Mouse (Mus musculus) c-Kit-positive CD71-negative TER-119-negative erythroid progenitor cells, embryonic 14.5 days (primary cell): ENCODE results near the gene Slc43a2.

ENCODE experiments used
- DNase-seq: peaks from one replicate; pipeline ENCODE4 v3.0.0-alpha.2; 2013; ENCODE audit warnings: low read depth

Gene Slc43a2

DNA sequence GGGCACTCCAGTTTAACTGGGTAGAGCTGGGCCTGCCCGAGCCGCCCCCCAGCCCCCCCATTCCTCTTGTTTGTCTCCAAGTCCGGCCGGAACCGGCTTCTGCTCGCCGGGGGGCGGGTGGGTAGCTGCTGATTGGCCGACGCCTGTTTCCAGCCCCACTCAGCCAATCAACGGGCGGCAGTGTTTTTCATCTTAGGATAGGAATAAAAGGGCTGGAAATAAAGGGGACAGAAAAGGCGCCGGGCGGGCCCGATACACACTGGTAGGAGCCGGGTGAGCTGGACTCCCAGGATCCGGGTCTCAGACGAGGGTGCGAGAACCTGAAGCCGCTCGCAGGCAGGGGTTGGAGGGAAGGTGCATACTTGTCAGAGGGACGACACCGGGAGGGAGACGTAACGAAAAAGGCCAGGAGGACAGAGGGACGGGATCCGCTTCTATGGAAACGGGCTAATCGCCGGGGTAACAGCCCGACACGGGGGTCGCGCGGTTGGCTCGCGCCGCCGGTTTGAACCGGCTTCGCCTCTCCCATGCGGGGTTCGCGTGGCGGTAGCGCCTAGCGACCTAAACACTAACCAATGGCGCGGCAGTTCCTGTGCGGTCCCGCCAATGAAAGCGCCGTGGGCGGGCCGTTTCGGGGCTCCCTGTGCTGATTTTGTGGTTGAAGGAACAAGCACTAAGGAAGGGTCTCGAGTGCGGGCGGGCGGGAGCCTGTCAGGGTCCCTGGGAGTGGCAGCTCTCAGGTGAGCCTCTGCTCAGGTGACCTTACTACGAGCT lies at the start of gene Slc43a2:
Slc43a2 (plus strand) TSS at position 226 of the 774 bp plus-strand sequence.
- DNase-seq = peak; percentile 86

GRCm38 (mm10) chr11:75486192-75486591 lies 45.3 kb upstream of the Slc43a2 start:
- no peak for DNase-seq

GRCm38 (mm10) chr11:75486601-75487285 lies 44.8 kb upstream of the Slc43a2 start, which contains the start of gene Prpf8:
Prpf8 (plus strand) TSS chr11:75486816.
- peak; percentile 95 for DNase-seq

- DNase-seq = no peak
Measured at GRCm38 (mm10) chr11:75487496-75487895, 44.0 kb upstream of the Slc43a2 start.

DNA sequence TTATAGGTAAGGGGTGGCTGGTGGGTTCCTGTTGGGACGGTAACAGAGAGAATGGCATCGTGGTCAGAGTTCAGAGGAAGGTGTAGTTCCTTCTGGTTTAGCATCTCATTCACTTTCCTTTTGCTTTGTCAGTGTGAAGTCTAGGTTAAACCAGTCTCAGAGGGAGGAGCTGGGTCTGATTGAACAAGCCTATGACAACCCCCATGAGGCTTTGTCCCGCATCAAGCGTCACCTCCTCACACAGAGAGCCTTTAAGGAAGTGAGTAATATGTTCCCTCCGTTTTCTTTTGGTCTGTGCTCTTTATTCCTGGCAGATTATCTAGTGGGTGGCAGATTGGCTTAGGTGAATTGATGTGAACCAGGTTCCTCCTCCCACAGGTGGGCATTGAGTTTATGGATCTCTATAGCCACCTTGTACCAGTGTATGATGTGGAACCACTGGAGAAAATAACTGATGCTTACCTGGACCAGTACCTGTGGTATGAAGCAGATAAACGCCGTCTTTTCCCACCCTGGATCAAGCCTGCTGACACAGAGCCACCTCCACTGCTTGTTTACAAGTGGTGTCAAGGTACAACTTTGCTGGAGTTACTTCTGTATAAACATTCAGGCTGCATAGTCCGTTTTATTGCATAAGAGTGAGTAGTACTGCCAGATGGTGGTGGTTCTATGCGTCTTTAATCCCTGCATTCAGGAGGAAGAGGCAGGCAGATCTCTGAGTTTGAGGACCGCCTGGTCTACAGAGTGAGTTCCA lies 37.0 kb upstream of the Slc43a2 start:
- DNase-seq = no peak

- DNase-seq = no peak
Measured at GRCm38 (mm10) chr11:75498126-75498525, 33.4 kb upstream of the Slc43a2 start.

- no peak for DNase-seq
Measured at GRCm38 (mm10) chr11:75508162-75508561, 23.3 kb upstream of the Slc43a2 start.

- DNase-seq = no peak
Measured at GRCm38 (mm10) chr11:75508904-75509303, 22.6 kb upstream of the Slc43a2 start.

GRCm38 (mm10) chr11:75509741-75510626 lies 21.5 kb upstream of the Slc43a2 start, which contains the start of gene Rilp:
Rilp (plus strand) TSS chr11:75510094.
- peak; percentile 51 for DNase-seq

GRCm38 (mm10) chr11:75510627-75510993 lies 20.9 kb upstream of the Slc43a2 start:
- peak; percentile 83 for DNase-seq

DNA sequence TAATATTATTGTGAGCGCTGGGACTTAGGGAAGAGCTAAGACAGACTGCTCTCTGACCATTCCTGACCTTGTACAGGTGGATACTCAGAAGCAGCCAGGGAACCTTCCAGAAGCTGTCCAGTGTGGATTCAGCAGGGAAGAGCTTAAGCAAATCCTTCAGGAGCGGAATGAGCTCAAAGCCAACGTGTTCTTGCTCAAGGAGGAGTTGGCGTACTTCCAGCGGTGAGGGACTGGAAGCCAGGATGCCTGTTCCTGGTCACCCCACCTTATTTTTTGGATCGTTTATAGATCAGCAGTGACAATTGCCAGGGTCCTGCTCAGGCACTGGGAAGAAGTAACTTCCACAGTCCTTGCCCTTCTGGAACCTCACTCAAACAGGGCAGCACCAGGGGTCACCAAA lies 20.3 kb upstream of the Slc43a2 start:
- no peak for DNase-seq

DNA sequence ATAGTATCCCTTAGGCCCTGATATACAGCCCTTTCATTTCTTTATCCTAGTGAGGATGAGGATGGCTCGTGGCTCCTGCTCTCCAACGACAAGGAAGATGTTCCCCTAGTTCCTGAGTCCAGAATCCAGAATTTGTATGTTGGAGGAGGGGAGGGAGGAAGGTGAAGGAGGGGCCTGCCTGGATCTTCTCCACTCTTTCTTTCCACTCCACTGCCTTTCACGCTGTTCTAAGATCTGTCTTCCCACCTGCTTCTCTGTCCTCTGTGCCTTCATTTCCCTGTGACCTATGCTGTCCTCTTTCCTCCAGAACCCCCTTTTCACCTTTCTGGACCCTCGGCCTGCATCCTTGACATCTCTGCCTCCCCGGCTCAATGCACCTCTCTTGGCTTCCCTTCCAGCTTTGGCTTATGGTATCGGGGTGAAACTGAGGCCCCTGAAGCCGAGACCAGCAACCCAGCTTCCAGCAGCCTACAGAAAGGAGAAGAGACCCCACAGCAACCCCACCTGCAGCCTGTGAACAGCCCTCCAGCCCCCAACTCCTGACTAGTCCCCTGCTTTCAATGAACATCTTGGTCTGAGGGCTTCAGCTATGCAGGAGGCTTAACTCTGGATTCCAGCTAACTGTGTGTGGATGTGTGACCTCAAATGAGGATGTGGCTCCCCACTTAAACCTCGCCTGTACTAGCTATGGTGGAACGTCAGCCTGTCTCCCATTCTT lies 19.0 kb upstream of the Slc43a2 start:
- no peak for DNase-seq

DNA sequence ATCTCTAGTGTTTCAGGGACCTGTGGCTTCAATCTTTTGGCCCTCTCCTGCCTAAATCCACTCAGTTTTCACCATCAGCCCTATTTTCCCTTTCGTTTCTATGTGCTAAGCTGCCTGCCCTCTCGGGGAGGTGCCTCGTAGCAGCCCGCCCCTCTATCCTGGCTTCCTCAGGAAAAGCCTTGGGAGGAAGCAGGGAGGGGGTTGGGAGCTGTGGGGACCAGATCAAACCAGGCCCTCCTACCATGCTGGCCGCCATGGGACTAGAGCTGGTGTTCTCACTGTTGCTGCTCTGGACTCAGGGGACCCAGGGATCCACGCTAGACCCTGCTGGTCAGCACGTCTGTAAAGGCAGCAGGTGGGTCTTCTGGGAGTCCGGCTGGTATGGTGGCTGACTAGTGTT lies 18.2 kb upstream of the Slc43a2 start, which contains the start of gene Scarf1:
Scarf1 (plus strand) TSS at position 205 of the 400 bp plus-strand sequence.
- DNase-seq = no peak

DNA sequence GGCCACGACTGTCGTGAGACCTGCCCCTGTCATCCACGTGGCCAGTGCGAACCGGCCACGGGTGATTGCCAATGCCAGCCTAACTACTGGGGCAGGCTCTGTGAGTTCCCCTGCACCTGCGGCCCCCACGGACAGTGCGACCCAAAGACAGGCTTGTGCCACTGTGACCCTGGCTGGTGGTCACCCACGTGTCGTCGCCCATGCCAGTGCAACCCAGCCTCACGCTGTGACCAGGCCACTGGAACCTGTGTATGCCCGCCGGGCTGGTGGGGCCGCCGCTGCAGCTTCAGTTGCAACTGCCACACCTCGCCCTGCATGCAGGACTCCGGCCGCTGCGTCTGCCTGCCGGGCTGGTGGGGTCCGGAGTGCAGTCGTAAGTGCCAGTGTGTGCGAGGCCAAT lies 16.3 kb upstream of the Slc43a2 start:
- DNase-seq = no peak

- no peak for DNase-seq
Measured at GRCm38 (mm10) chr11:75519834-75520633, 11.5 kb upstream of the Slc43a2 start.

- no peak for DNase-seq
Measured at GRCm38 (mm10) chr11:75521609-75522008, 9.9 kb upstream of the Slc43a2 start.

GRCm38 (mm10) chr11:75522793-75523192 lies 8.7 kb upstream of the Slc43a2 start:
- DNase-seq = no peak

DNA sequence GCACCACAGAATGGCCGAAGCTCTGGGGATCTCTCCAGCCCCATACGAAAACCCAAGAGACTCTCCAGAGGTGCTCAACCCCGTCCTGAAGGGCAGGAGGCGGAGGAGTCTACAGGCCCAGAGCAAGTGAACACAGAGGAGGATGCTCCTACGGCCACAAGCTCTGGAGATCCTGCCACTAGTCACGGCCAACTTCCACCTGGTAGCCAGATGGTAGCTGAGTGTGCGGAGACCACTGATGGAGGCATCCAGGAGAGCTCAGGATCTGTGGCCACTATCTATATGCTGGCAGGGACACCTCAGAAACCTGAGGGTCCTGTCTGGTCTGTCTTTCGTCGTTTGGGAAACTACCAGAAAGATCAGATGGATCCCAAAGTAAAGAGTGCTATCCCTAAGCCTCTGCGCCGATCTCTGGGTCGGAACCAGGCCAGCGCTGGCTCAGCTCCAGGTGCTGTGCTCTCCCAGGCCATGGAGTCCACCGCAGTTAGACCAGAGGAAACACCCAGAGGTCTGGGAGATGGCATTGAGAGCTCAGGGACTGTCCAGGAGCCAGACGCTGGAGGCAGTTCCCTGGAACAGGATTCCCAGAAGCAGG lies 5.9 kb upstream of the Slc43a2 start:
- DNase-seq = no peak

DNA sequence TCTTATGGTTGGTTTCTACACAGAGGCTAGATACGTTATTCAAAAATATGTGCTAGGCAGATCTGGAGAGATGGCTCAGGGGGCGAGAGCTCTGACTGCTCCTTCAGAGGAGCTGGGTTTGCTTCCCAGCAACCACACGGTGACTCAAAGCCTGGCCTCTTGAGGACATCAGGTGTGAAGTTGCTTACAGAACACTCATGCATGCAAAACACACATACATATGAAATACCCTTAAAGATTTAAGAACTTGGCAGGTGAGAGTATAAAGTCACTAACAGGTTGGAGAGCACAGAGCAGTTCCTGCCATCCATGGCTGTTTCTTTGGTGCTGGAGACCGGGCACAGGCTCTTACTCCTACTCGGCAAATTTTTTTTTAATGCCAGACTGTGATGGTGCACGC lies 4.6 kb upstream of the Slc43a2 start:
- DNase-seq = no peak

GRCm38 (mm10) chr11:75529771-75530170 lies 1.7 kb upstream of the Slc43a2 start:
- DNase-seq = no peak
